Mouse (Mus musculus) left cerebral cortex, adult 2 months (tissue): Measurements from ENCODE around the gene Ppp3r1. TPM values are rescaled to one million over a fixed set of nuclear protein-coding genes. Genes with fewer than 3 reads are reported as not detected.

Source experiments
- DNase-seq, 2 experiments: peaks; one replicate each; pipeline ENCODE4 v3.0.0; 2021 to 2022; ENCODE audit warnings: low spot score in 2 of 2, mixed read lengths in 1 of 2; ENCODE audit errors: extremely low spot score in 1 of 2
- H3K27ac ChIP-seq: fragments of 200-600 bp; 2 replicates; pipeline ENCODE4 v1.8.1; 2022
- H3K4me3 ChIP-seq: fragments of 200-600 bp; 2 replicates; pipeline ENCODE4 v1.8.1; 2022
- CTCF ChIP-seq: fragments of 200-600 bp; IDR thresholded peaks from 2 replicates; pipeline ENCODE4 v1.8.1; 2022; ENCODE audit warnings: antibody characterized with exemption, mild to moderate bottlenecking, moderate library complexity
- intact Hi-C: fragments of 180-260 bp; cut with DNase I; formaldehyde crosslinking; loops from one replicate; pipeline ENCODE4 v1.15.1; 2025
- long read RNA-seq, 2 experiments: library from polyadenylated mRNA; stranded (forward); transcript quantifications; one replicate each; pipeline ENCODE4 v2.0.0; 2021; ENCODE audit warnings: borderline mapping rate in 2 of 2
- total RNA-seq, 2 experiments: library from RNA; stranded (reverse); gene quantifications; 2 replicates each; pipeline ENCODE4 v1.2.3; 2021

Gene Ppp3r1
- total RNA-seq: 100 to 1,000 TPM; 688 to 716 TPM
- long read RNA-seq, experiment 1, transcript Ppp3r1-201 (6 exons, 2,859 nt): major isoform, 868 of 959 reads
- long read RNA-seq, experiment 1, partial matches to known transcripts: 79 of 959 reads
- long read RNA-seq, experiment 1, other reads (novel, unspliced or antisense): 12 of 959 reads
- long read RNA-seq, experiment 2, transcript Ppp3r1-201 (6 exons, 2,859 nt): major isoform, 511 of 537 reads
- long read RNA-seq, experiment 2, partial matches to known transcripts: 14 of 537 reads
- long read RNA-seq, experiment 2, other reads (novel, unspliced or antisense): 12 of 537 reads

- H3K27ac ChIP-seq: peak within 1 kb of the TSS; percentile 97
- intact Hi-C loops: loop anchor here (1.0 to 2.0 kb wide), 4 partner anchors 52 to 107 kb away; partner anchors contain the start of genes C1d, Plek and Pno1
- TF ChIP-seq CTCF: no peak
- peak within 1 kb of the TSS; percentile 99 for H3K4me3 ChIP-seq
- peak; percentile 97 to 98 for DNase-seq
Observed at GRCm38 (mm10) chr11:17158858-17159737, at the start of gene Ppp3r1. TSS of gene Ppp3r1 (plus strand) at chr11:17159263.

DNA sequence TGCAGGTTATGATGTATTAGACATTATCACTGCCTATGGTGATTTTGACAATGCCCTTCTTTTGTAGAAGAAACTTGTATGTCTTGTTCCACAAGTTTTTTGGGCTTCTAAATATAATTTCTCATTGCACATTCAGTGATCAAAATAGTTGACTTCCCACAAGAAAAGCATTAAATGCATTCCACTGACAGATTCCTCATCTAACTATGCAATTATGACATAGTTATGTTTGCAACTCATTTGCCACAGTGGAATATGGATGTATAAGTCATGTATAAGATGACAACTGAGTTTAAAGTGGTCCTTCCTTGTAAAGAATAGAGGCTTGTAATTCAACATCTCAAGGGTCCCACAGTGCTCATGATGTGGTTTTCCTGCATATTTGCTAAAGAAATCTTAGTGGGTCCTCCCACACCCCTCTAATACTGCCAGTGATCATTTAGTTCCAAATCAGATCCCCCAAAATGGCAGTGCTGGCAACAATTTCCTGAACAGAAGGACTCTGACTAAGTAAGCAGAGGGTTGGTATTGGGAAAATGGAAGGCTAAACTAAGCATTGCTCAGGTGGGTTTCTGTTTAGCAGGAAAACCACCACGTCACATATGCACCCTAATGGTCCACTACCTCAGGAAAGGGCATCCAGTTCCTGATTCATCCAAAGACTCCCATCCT, 46.5 kb upstream of the Ppp3r1 start:
- intact Hi-C loops: no loop called here
- no peak overlapping the region for H3K27ac ChIP-seq
- no peak for DNase-seq
- H3K4me3 ChIP-seq: no peak overlapping the region
- no peak for TF ChIP-seq CTCF

DNA sequence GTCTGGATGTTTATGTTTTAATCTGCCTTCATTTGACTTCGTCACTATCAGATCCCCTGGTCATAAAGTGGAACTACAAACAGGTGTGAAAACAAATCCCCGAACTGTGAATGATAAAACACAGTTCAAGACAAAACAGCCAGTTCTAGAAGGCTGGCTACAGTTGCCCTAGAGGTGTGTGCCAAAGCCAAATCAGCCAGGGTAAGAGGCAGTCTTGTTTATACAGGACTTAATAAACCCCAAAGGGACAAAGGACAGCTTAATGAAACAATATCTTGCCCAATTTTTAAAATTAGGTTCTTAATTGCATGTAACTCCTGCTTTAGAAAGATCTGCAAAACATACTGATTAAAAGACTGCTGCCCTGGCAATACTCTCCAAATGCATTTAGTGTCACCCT, 32.6 kb upstream of the Ppp3r1 start:
- DNase-seq: no peak
- intact Hi-C loops: no loop called here
- no peak for TF ChIP-seq CTCF
- no peak overlapping the region for H3K27ac ChIP-seq
- H3K4me3 ChIP-seq: no peak overlapping the region

- TF ChIP-seq CTCF: no peak
- intact Hi-C loops: no loop called here
- no peak overlapping the region for H3K27ac ChIP-seq
- DNase-seq: no peak
- H3K4me3 ChIP-seq: no peak overlapping the region
Observed at GRCm38 (mm10) chr11:17135638-17136037, 23.4 kb upstream of the Ppp3r1 start.

DNA sequence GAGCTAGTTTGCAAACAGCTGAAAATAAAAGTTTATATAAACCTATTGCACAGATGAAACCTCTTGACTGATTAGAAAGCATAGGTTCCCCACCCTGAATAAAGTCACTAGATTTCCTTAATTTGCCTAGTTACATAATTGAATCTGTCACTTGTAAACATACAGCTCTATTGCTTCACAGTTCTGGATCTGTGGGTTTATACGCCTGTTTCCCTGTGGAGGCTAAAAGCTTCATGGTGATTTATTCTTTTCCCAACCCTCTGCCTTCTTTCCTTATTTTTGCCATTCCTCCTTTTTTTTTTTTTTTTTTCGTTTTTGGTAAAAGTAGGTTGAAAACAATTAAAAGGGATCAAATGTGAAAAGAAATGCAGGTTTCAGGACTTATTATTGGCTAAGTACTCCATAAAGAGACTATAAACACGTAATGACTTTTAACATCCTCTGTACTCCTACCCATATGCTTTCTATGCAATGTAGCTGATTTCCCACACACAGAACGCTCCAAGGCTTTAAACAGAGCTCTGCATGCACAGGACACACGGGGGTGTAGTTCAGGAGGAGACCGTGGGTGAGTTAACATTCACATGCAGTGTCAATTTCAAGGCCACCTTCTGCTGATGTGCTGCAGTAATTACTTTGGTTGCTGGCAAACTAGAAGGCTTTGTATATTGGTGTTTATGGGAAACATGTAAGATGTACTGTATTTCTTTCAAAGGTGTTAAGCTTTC, 20.6 kb upstream of the Ppp3r1 start:
- Histone ChIP-seq H3K27ac (no peak overlapping the region), H3K4me3 (no peak overlapping the region)
- no peak for DNase-seq
- intact Hi-C loops: loop anchor here (1.0 kb wide), 1 partner anchor 31 kb away; no protein-coding TSS in a partner anchor
- TF ChIP-seq CTCF: no peak

DNA sequence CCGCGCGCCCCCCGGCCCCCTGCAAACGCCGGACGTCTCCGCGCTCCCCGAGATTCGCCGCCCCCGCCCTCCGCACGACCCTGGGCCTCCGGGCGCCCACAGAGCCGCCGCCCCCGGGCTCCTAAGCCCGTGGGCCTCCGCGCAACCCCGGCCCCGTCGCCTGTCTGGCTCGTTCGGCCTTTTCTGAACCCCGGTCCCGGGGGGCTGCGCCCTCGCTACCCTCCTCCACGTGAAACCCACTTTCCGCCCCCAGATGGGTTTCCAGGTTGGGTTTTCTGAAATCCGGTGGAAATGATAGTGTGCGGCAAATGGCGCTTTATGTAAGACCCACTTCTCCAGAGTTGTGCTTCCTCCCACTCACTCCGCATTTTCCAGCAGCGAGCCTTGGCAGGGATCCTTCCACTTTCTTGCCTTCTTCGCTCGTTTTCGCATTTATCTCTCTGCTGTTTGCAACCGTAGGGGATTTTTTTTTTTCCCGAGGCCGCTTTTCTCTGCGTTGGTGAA, 727 bp downstream of the Ppp3r1 start:
- TF ChIP-seq CTCF: no peak
- intact Hi-C loops: loop anchor here (1.0 to 5.0 kb wide), 6 partner anchors 52 to 207 kb away; partner anchors contain the start of genes C1d, Fbxo48, Plek and Pno1
- H3K27ac ChIP-seq: peak overlapping the region; percentile 97

GRCm38 (mm10) chr11:17160242-17160641, 1.2 kb downstream of the Ppp3r1 start:
- intact Hi-C loops: loop anchor here (2.0 to 5.0 kb wide), 2 partner anchors 77 to 208 kb away; partner anchors contain the start of gene Fbxo48
- TF ChIP-seq CTCF: peak; percentile 82
- Histone ChIP-seq H3K27ac (peak overlapping the region; percentile 97), H3K4me3 (peak overlapping the region; percentile 99)
- peak; percentile 26 to 48 for DNase-seq

More for the DNA sequence above, 727 bp downstream of the Ppp3r1 start:
- H3K4me3 ChIP-seq: peak overlapping the region; percentile 99
- peak; percentile 61 to 72 for DNase-seq

DNA sequence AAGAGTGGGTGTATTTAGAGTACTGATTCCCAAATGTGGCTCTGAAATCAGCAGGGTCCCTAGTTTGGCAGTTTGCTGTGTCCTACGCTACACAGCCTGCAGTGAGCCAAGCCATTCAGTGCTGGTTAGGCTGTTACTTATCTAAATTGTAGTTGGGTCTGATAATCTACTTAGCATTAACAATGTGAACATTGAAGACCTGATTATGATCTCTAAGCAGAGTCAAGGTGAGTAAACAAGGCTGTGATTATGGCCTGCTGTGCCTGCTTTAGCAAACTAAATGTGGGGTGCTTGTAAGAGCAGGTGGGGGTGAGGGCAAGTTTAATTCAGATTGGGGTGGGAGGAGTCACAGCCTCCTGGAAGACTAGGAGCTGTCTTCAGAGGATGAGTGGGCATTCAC, 4.9 kb downstream of the Ppp3r1 start:
- TF ChIP-seq CTCF: no peak
- Histone ChIP-seq H3K27ac (no peak overlapping the region), H3K4me3 (no peak overlapping the region)
- no peak for DNase-seq
- intact Hi-C loops: loop anchor here (5.0 kb wide), 1 partner anchor 212 kb away; the partner anchor contains the start of gene Fbxo48

DNA sequence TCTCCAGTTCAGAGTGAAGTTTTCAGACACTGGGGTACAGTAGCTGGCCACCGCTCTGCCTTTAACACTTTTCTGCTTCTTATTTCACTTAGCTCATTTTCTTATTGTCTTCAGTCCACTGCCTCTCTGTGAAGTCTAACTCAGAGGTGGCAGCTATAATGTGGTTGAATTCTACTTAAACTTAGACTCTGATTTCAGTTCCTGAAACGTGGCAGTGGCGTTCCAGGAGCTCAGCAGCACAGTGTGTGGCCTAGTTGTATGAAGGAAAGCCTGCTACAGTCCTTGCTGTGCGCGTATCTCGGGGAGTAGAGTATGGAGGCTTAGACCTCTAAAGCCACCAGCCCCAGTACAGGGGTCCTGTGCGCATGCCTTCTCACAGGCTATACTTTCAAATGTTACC, 7.6 kb downstream of the Ppp3r1 start:
- Histone ChIP-seq H3K4me3 (no peak overlapping the region), H3K27ac (no peak overlapping the region)
- no peak for TF ChIP-seq CTCF
- no peak for DNase-seq
- intact Hi-C loops: no loop called here

- H3K27ac ChIP-seq: no peak overlapping the region
- TF ChIP-seq CTCF: no peak
- no peak overlapping the region for H3K4me3 ChIP-seq
- DNase-seq: no peak
- intact Hi-C loops: no loop called here
Observed at GRCm38 (mm10) chr11:17169262-17169661, 10.2 kb downstream of the Ppp3r1 start.
